Mouse (Mus musculus): ENCODE data around the gene 4933407L21Rik.

4933407L21Rik gene

GRCm38 (mm10) chr1:85933226-85933625 lies 4.9 kb downstream of the 4933407L21Rik start:
- peak; percentile 61 for DNase-seq (ENCODE audit: low read depth, low spot score)
- Histone ChIP-seq H3K36me3 (ENCODE audit: control insufficient read depth, insufficient read depth, low read length, poor library complexity, severe bottlenecking) (no peaks in the 10 kb centered on the region), H3K27me3 (ENCODE audit: control insufficient read depth, insufficient read depth, low read length, poor library complexity, severe bottlenecking) (no peaks in the 10 kb centered on the region)

GRCm38 (mm10) chr1:85933631-85934465 lies 5.6 kb downstream of the 4933407L21Rik start:
- Histone ChIP-seq H3K27me3 (ENCODE audit: control insufficient read depth, insufficient read depth, low read length, poor library complexity, severe bottlenecking) (no peaks in the 10 kb centered on the region), H3K36me3 (ENCODE audit: control insufficient read depth, insufficient read depth, low read length, poor library complexity, severe bottlenecking) (no peaks in the 10 kb centered on the region)
- DNase-seq (ENCODE audit: low read depth, low spot score), result no peak

GRCm38 (mm10) chr1:85934560-85934959 lies 6.3 kb downstream of the 4933407L21Rik start:
- Histone ChIP-seq H3K36me3 (ENCODE audit: control insufficient read depth, insufficient read depth, low read length, poor library complexity, severe bottlenecking) (no peaks in the 10 kb centered on the region), H3K27me3 (ENCODE audit: control insufficient read depth, insufficient read depth, low read length, poor library complexity, severe bottlenecking) (no peaks in the 10 kb centered on the region)
- no peak for DNase-seq (ENCODE audit: low read depth, low spot score)

- DNase-seq (ENCODE audit: low read depth, low spot score), result peak; percentile 78
- Histone ChIP-seq H3K27me3 (ENCODE audit: control insufficient read depth, insufficient read depth, low read length, poor library complexity, severe bottlenecking) (no peaks in the 10 kb centered on the region), H3K36me3 (ENCODE audit: control insufficient read depth, insufficient read depth, low read length, poor library complexity, severe bottlenecking) (no peaks in the 10 kb centered on the region)
These were observed 7.0 kb downstream of the 4933407L21Rik start for GRCm38 (mm10) chr1:85935148-85935852.

GRCm38 (mm10) chr1:85936265-85936664 lies 8.0 kb downstream of the 4933407L21Rik start:
- Histone ChIP-seq H3K36me3 (ENCODE audit: control insufficient read depth, insufficient read depth, low read length, poor library complexity, severe bottlenecking) (no peaks in the 10 kb centered on the region), H3K27me3 (ENCODE audit: control insufficient read depth, insufficient read depth, low read length, poor library complexity, severe bottlenecking) (no peaks in the 10 kb centered on the region)
- DNase-seq (ENCODE audit: low read depth, low spot score), result no peak

GRCm38 (mm10) chr1:85937323-85937722 lies 9.0 kb downstream of the 4933407L21Rik start:
- Histone ChIP-seq H3K36me3 (ENCODE audit: control insufficient read depth, insufficient read depth, low read length, poor library complexity, severe bottlenecking) (no peaks in the 10 kb centered on the region), H3K27me3 (ENCODE audit: control insufficient read depth, insufficient read depth, low read length, poor library complexity, severe bottlenecking) (no peaks in the 10 kb centered on the region)
- no peak for DNase-seq (ENCODE audit: low read depth, low spot score)

GRCm38 (mm10) chr1:85942318-85942717 lies 14.0 kb downstream of the 4933407L21Rik start:
- Histone ChIP-seq H3K36me3 (ENCODE audit: control insufficient read depth, insufficient read depth, low read length, poor library complexity, severe bottlenecking) (no peaks in the 10 kb centered on the region), H3K27me3 (ENCODE audit: control insufficient read depth, insufficient read depth, low read length, poor library complexity, severe bottlenecking) (no peaks in the 10 kb centered on the region)
- no peak for DNase-seq (ENCODE audit: low read depth, low spot score)

GRCm38 (mm10) chr1:85949085-85949684 lies 20.9 kb downstream of the 4933407L21Rik start:
- Histone ChIP-seq H3K36me3 (ENCODE audit: control insufficient read depth, insufficient read depth, low read length, poor library complexity, severe bottlenecking) (no peaks in the 10 kb centered on the region), H3K27me3 (ENCODE audit: control insufficient read depth, insufficient read depth, low read length, poor library complexity, severe bottlenecking) (no peaks in the 10 kb centered on the region)
- DNase-seq (ENCODE audit: low read depth, low spot score), result no peak

GRCm38 (mm10) chr1:85955150-85955549 lies 26.9 kb downstream of the 4933407L21Rik start:
- no peak for DNase-seq (ENCODE audit: low read depth, low spot score)
- Histone ChIP-seq H3K27me3 (ENCODE audit: control insufficient read depth, insufficient read depth, low read length, poor library complexity, severe bottlenecking) (no peaks in the 10 kb centered on the region), H3K36me3 (ENCODE audit: control insufficient read depth, insufficient read depth, low read length, poor library complexity, severe bottlenecking) (no peaks in the 10 kb centered on the region)

GRCm38 (mm10) chr1:85957290-85957689 lies 29.0 kb downstream of the 4933407L21Rik start:
- no peak for DNase-seq (ENCODE audit: low read depth, low spot score)
- Histone ChIP-seq H3K36me3 (ENCODE audit: control insufficient read depth, insufficient read depth, low read length, poor library complexity, severe bottlenecking) (no peaks in the 10 kb centered on the region), H3K27me3 (ENCODE audit: control insufficient read depth, insufficient read depth, low read length, poor library complexity, severe bottlenecking) (no peaks in the 10 kb centered on the region)

GRCm38 (mm10) chr1:85957942-85958619 lies 29.8 kb downstream of the 4933407L21Rik start:
- DNase-seq (ENCODE audit: low read depth, low spot score), result peak; percentile 33
- no peaks in the 10 kb centered on the region for H3K36me3 ChIP-seq (ENCODE audit: control insufficient read depth, insufficient read depth, low read length, poor library complexity, severe bottlenecking)
- no peaks in the 10 kb centered on the region for H3K27me3 ChIP-seq (ENCODE audit: control insufficient read depth, insufficient read depth, low read length, poor library complexity, severe bottlenecking)

GRCm38 (mm10) chr1:85959129-85959888 lies 31.0 kb downstream of the 4933407L21Rik start:
- H3K36me3 ChIP-seq (ENCODE audit: control insufficient read depth, insufficient read depth, low read length, poor library complexity, severe bottlenecking), result no peaks in the 10 kb centered on the region
- DNase-seq (ENCODE audit: low read depth, low spot score), result no peak

GRCm38 (mm10) chr1:85959889-85960276 lies 31.6 kb downstream of the 4933407L21Rik start:
- no peak for DNase-seq (ENCODE audit: low read depth, low spot score)
- no peaks in the 10 kb centered on the region for H3K36me3 ChIP-seq (ENCODE audit: control insufficient read depth, insufficient read depth, low read length, poor library complexity, severe bottlenecking)
- H3K27me3 ChIP-seq (ENCODE audit: control insufficient read depth, insufficient read depth, low read length, poor library complexity, severe bottlenecking), result no peaks in the 10 kb centered on the region

More at GRCm38 (mm10) chr1:85959129-85959888, 31.0 kb downstream of the 4933407L21Rik start:
- H3K27me3 ChIP-seq (ENCODE audit: control insufficient read depth, insufficient read depth, low read length, poor library complexity, severe bottlenecking), result no peaks in the 10 kb centered on the region

- Histone ChIP-seq H3K36me3 (ENCODE audit: control insufficient read depth, insufficient read depth, low read length, poor library complexity, severe bottlenecking) (no peaks in the 10 kb centered on the region), H3K27me3 (ENCODE audit: control insufficient read depth, insufficient read depth, low read length, poor library complexity, severe bottlenecking) (no peaks in the 10 kb centered on the region)
- peak; percentile 61 for DNase-seq (ENCODE audit: low read depth, low spot score)
These were observed 32.6 kb downstream of the 4933407L21Rik start, which contains the start of gene Gpr55 for GRCm38 (mm10) chr1:85960873-85961272. Gene Gpr55, minus strand, starts transcription at chr1:85961007.
